13 mouse cellular contexts compared by ENCODE assay signal in the genomic region with DNA sequence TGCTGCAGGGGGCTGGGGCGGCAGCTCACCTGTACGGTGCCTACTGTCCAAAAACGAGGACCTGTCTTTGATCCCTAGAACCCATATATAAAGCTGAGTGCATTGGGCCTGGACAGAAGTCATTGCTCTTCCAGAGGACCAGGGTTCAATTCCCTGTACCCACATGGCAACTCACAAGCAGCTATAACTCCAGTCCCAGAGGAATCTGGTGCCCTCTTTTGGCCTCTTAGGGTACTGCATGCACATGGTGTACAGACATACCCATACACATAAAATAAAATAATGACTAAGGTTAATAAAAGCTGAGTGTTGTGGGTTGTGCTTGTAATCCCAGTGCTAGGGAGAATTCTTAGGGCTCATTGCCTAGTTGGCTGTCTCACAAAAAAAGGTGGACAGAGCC. TPM values are rescaled to one million over a fixed set of nuclear protein-coding genes. Genes with fewer than 3 reads are reported as not detected.
DNase-seq lines count a peak whose midpoint lies in the region; ATAC-seq and TF ChIP-seq lines count a peak whose summit lies in the region.
"Had no signal": no experiment of that assay in that cellular context is flagged by ENCODE, and none has a peak within 500 bp of the region (broad histone marks: within the 10 kb centered on the region; RNA-seq: fewer than 3 reads in every experiment).

No protein-coding gene starts in this region.

- WGBS in forebrain, postnatal 0 days = 97% methylated on average over 3 of the region's 3 CpGs
- 94% methylated on average over 3 of the region's 3 CpGs for WGBS in forebrain, embryonic 13.5 days

- no peak for ATAC-seq in forebrain, postnatal 0 days
- ATAC-seq in forebrain, embryonic 13.5 days = no peak
- ATAC-seq: hindbrain, embryonic 16.5 days had no signal

- no peak overlapping the region for H3K4me2 ChIP-seq in forebrain, postnatal 0 days (ENCODE audit: low read depth)
- no peak overlapping the region for H3K4me2 ChIP-seq in forebrain, embryonic 13.5 days
- H3K4me2 ChIP-seq: embryonic facial prominence, embryonic 15.5 days had no signal

- no peak overlapping the region for H3K27ac ChIP-seq in forebrain, postnatal 0 days (ENCODE audit: low read depth, low read length)
- no peak overlapping the region for H3K27ac ChIP-seq in forebrain, embryonic 13.5 days
- H3K27ac ChIP-seq: embryonic facial prominence, embryonic 15.5 days had no signal

- H3K9ac ChIP-seq in forebrain, postnatal 0 days = no peak overlapping the region
- no peak overlapping the region for H3K9ac ChIP-seq in forebrain, embryonic 13.5 days
- H3K9ac ChIP-seq: embryonic facial prominence, embryonic 15.5 days had no signal

- peak; percentile 39 for TF ChIP-seq CTCF in forebrain, postnatal 0 days (IDR thresholded peaks at IDR 0.05; ENCODE audit: low read depth)

- no peaks in the 10 kb centered on the region for H3K9me3 ChIP-seq in forebrain, postnatal 0 days (ENCODE audit: low read length)
- H3K9me3 ChIP-seq in forebrain, embryonic 13.5 days (replicated peaks) = no peaks in the 10 kb centered on the region
- H3K9me3 ChIP-seq: embryonic facial prominence, embryonic 15.5 days; G1E had no signal

- no peak overlapping the region for H3K4me3 ChIP-seq in forebrain, postnatal 0 days (ENCODE audit: low read depth, low read length)
- H3K4me3 ChIP-seq in forebrain, embryonic 13.5 days = no peak overlapping the region
- H3K4me3 ChIP-seq: embryonic facial prominence, embryonic 15.5 days had no signal

- no peaks in the 10 kb centered on the region for H3K4me1 ChIP-seq in forebrain, postnatal 0 days (ENCODE audit: insufficient read depth)
- no peaks in the 10 kb centered on the region for H3K4me1 ChIP-seq in forebrain, embryonic 13.5 days

- DNase-seq in forebrain, postnatal 0 days = no peak
- DNase-seq in lung, postnatal 10 days = peak; percentile 28
- DNase-seq in lung, postnatal 25 days (ENCODE audit: low spot score) = no peak
- peak; percentile 82 for DNase-seq in ZHBTc4 (ENCODE audit: low read depth, low spot score)
- DNase-seq in thymus, postnatal 0 days (ENCODE audit: low spot score) = peak; percentile 65
- DNase-seq in adrenal gland, postnatal 36 days = no peak
- DNase-seq in right cerebral cortex, postnatal 14 days = no peak
- DNase-seq: gastrocnemius, postnatal 14 days had no signal

- no peaks in the 10 kb centered on the region for H3K27me3 ChIP-seq in forebrain, postnatal 0 days (ENCODE audit: insufficient read depth, low read length)
- no peaks in the 10 kb centered on the region for H3K27me3 ChIP-seq in forebrain, embryonic 13.5 days
- H3K27me3 ChIP-seq: embryonic facial prominence, embryonic 15.5 days had no signal

- no peaks in the 10 kb centered on the region for H3K36me3 ChIP-seq in forebrain, postnatal 0 days (ENCODE audit: insufficient read depth)
- H3K36me3 ChIP-seq in forebrain, embryonic 13.5 days (ENCODE audit: poor library complexity, severe bottlenecking) = no peaks in the 10 kb centered on the region
- H3K36me3 ChIP-seq: embryonic facial prominence, embryonic 15.5 days; G1E had no signal

RNA-seq across cellular contexts. Expression of gene Dgke, which starts 1.4 kb away (rescaled TPM):
- 30.5 and 37.8 TPM in 2 replicates for total RNA-seq in forebrain, postnatal 0 days (2014; rRNA removed)
- 10.5 and 14.6 TPM in 2 replicates for polyA plus RNA-seq in forebrain, postnatal 0 days (2015; fragmentation: Nextera tagmentation; extraction: Ambion mirVana)
- 8.7 and 9.9 TPM in 2 replicates for polyA plus RNA-seq in forebrain, embryonic 13.5 days (2015; fragmentation: Nextera tagmentation; extraction: Ambion mirVana)
- polyA plus RNA-seq in thymus, postnatal 0 days (2015; fragmentation: Nextera tagmentation; extraction: Ambion mirVana) = 19.8 and 25.5 TPM in 2 replicates
- 10 to 100 TPM; 12.1 to 17.3 TPM for total RNA-seq in adrenal gland, postnatal 36 days (2021)

RNA-seq across cellular contexts. Expression of gene Gm525, which starts 8.3 kb away (rescaled TPM):
- not detected in 2 replicates for total RNA-seq in forebrain, postnatal 0 days (2014; rRNA removed)
- polyA plus RNA-seq in forebrain, postnatal 0 days (2015; fragmentation: Nextera tagmentation; extraction: Ambion mirVana) = 0.30 and 0.39 TPM in 2 replicates
- polyA plus RNA-seq in forebrain, embryonic 13.5 days (2015; fragmentation: Nextera tagmentation; extraction: Ambion mirVana) = not detected in 2 replicates
- polyA plus RNA-seq in thymus, postnatal 0 days (2015; fragmentation: Nextera tagmentation; extraction: Ambion mirVana) = 191 and 212 TPM in 2 replicates
- not detected for total RNA-seq in adrenal gland, postnatal 36 days (2021)
- total RNA-seq: G1E; gastrocnemius, postnatal 14 days; left cerebral cortex, postnatal 10 days had no signal
- polyA plus RNA-seq: G1E; hindbrain, embryonic 16.5 days had no signal

Comparison
In these comparisons a context has a peak if more than half of its experiments do, and no peak if none do; other contexts are left out.
1. DNase-seq: peak in lung, postnatal 10 days (single experiment), ZHBTc4 (single experiment) and thymus, postnatal 0 days (single experiment); none in forebrain, postnatal 0 days (single experiment), lung, postnatal 25 days (single experiment), adrenal gland, postnatal 36 days (0 of 2) and right cerebral cortex, postnatal 14 days (single experiment).
2. RNA of gene Gm525, which starts 8.3 kb away (polyA plus RNA-seq): 191 to 212 TPM in thymus, postnatal 0 days; 0.30 to 0.39 TPM in forebrain, postnatal 0 days and not detected in forebrain, embryonic 13.5 days; every median in the first group is over 100 times any median in the second.